Mouse (Mus musculus) kidney, adult 2 months (tissue): ENCODE results near the gene Serpina3c.

ENCODE experiments used
- CTCF ChIP-seq: fragments of 200-500 bp; conservative IDR thresholded peaks from 2 replicates; pipeline ENCODE4 v1.5.1; 2011; ENCODE audit warnings: low read depth, mild to moderate bottlenecking, control low read depth, low read length, moderate library complexity, mixed read lengths; ENCODE audit not compliant: insufficient read depth, insufficient read length
- POLR2A ChIP-seq: fragments of 200-500 bp; IDR thresholded peaks from one replicate; pipeline ENCODE4 v1.6.1; 2011; ENCODE audit warnings: low read depth, low read length, control low read depth

DNA sequence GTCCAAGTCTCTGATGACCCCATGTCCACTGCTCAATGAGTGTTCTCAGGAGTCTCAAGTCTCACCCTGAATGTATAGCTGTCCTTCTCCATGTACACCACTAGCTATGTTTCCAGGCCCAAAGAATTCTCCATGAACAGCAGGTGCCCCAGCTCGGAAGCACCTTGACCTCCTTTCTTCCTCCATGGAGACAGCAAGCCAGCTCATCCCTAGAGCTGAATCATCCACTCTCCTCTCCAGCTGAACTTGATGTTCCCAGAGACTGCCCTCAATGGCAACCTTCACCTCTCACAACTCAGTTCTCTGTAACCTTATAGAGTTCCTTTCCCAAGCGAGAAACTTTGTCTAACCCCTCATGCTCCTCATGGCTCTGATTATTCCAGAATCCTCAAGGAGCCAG is 8.1 kb downstream of the Serpina3c start:
- TF ChIP-seq POLR2A (no peak), CTCF (no peak)
